Mouse (Mus musculus): Measurements from ENCODE around the gene Vps4a.

Vps4a gene

GRCm38 (mm10) chr8:107048061-107048941, 17.3 kb downstream of the Vps4a start, which contains the start of gene Pdf:
TSS of gene Pdf (minus strand) at chr8:107048614.
- peak; percentile 73 for DNase-seq (ENCODE audit: low read depth, low spot score)

- no peak for DNase-seq (ENCODE audit: low read depth, low spot score)
These were observed 18.5 kb downstream of the Vps4a start for GRCm38 (mm10) chr8:107049480-107049879.

- DNase-seq (ENCODE audit: low read depth, low spot score) = no peak
These were observed 21.0 kb downstream of the Vps4a start for GRCm38 (mm10) chr8:107052046-107052445.

GRCm38 (mm10) chr8:107056076-107056972, 25.3 kb downstream of the Vps4a start, which contains the start of the genes Cog8 and Nip7:
TSS of gene Cog8 (minus strand) at chr8:107056689.
TSS of gene Nip7 (plus strand) at chr8:107056877.
- DNase-seq (ENCODE audit: low read depth, low spot score) = peak; percentile 99

GRCm38 (mm10) chr8:107056973-107057369, 25.9 kb downstream of the Vps4a start:
- DNase-seq (ENCODE audit: low read depth, low spot score) = no peak

- no peak for DNase-seq (ENCODE audit: low read depth, low spot score)
These were observed 31.6 kb downstream of the Vps4a start for GRCm38 (mm10) chr8:107062613-107063012.

- no peak for DNase-seq (ENCODE audit: low read depth, low spot score)
These were observed 34.8 kb downstream of the Vps4a start, which contains the start of gene Tmed6 for GRCm38 (mm10) chr8:107065511-107066496. TSS of gene Tmed6 (minus strand) at chr8:107065644.

GRCm38 (mm10) chr8:107073706-107074105, 42.7 kb downstream of the Vps4a start:
- DNase-seq (ENCODE audit: low read depth, low spot score) = no peak

GRCm38 (mm10) chr8:107074128-107074527, 43.1 kb downstream of the Vps4a start:
- DNase-seq (ENCODE audit: low read depth, low spot score) = no peak

- DNase-seq (ENCODE audit: low read depth, low spot score) = no peak
These were observed 45.3 kb downstream of the Vps4a start for GRCm38 (mm10) chr8:107076239-107076888.

- no peak for DNase-seq (ENCODE audit: low read depth, low spot score)
These were observed 54.3 kb downstream of the Vps4a start for GRCm38 (mm10) chr8:107085358-107085757.

GRCm38 (mm10) chr8:107086018-107086417, 55.0 kb downstream of the Vps4a start:
- DNase-seq (ENCODE audit: low read depth, low spot score) = no peak

GRCm38 (mm10) chr8:107088526-107089063, 57.6 kb downstream of the Vps4a start:
- no peak for DNase-seq (ENCODE audit: low read depth, low spot score)

GRCm38 (mm10) chr8:107090531-107090930, 59.5 kb downstream of the Vps4a start:
- no peak for DNase-seq (ENCODE audit: low read depth, low spot score)
